Mouse (Mus musculus) CD4-positive, CD25-positive, alpha-beta regulatory T cell, adult 4 months (primary cell): ENCODE measurements around the gene H2al1d. TPM values are rescaled to one million over a fixed set of nuclear protein-coding genes. Genes with fewer than 3 reads are reported as not detected.

ENCODE experiments used
- polyA plus RNA-seq, 2 experiments: library from polyadenylated mRNA; unstranded; fragments of 100-300 nt; shearing (Covaris generic); gene quantifications; one replicate each; pipeline ENCODE4 v1.2.1; 2017

Gene H2al1d
- polyA plus RNA-seq, 2 experiments from 2014 or later = not detected

Other genes starting within 250 kb of the H2al1d start
- not detected for gene H2al1a, start 9.6 kb upstream of the H2al1d start, polyA plus RNA-seq
- not detected for gene H2al1b, start 6.4 kb upstream of the H2al1d start, polyA plus RNA-seq
- not detected for gene H2al1c, start 3.2 kb upstream of the H2al1d start, polyA plus RNA-seq
- not detected for gene H2al1e, start 3.1 kb downstream of the H2al1d start, polyA plus RNA-seq
- gene H2al1f, start 6.3 kb downstream of the H2al1d start, polyA plus RNA-seq = not detected
- gene H2al1g, start 9.4 kb downstream of the H2al1d start, polyA plus RNA-seq = not detected
- not detected for gene H2al1h, start 12.7 kb downstream of the H2al1d start, polyA plus RNA-seq
- not detected for gene H2al1i, start 15.8 kb downstream of the H2al1d start, polyA plus RNA-seq
- not detected for gene H2al1j, start 19.0 kb downstream of the H2al1d start, polyA plus RNA-seq